Mouse (Mus musculus) brain, embryonic 14.5 days (tissue): ENCODE measurements around the gene Anapc15.

ENCODE experiments used
- CTCF ChIP-seq: fragments of 200-500 bp; IDR thresholded peaks from 2 replicates; pipeline ENCODE4 v1.5.1; 2012; ENCODE audit warnings: inconsistent platforms, mild to moderate bottlenecking, moderate library complexity, borderline replicate concordance; ENCODE audit not compliant: insufficient read depth, insufficient read length; ENCODE audit errors: extremely low read depth
- POLR2A ChIP-seq: fragments of 200-500 bp; IDR thresholded peaks from 2 replicates; pipeline ENCODE4 v1.6.1; 2012; ENCODE audit warnings: mild to moderate bottlenecking, inconsistent platforms, borderline replicate concordance; ENCODE audit not compliant: poor library complexity, insufficient read depth, insufficient read length, severe bottlenecking; ENCODE audit errors: extremely low read depth

DNA sequence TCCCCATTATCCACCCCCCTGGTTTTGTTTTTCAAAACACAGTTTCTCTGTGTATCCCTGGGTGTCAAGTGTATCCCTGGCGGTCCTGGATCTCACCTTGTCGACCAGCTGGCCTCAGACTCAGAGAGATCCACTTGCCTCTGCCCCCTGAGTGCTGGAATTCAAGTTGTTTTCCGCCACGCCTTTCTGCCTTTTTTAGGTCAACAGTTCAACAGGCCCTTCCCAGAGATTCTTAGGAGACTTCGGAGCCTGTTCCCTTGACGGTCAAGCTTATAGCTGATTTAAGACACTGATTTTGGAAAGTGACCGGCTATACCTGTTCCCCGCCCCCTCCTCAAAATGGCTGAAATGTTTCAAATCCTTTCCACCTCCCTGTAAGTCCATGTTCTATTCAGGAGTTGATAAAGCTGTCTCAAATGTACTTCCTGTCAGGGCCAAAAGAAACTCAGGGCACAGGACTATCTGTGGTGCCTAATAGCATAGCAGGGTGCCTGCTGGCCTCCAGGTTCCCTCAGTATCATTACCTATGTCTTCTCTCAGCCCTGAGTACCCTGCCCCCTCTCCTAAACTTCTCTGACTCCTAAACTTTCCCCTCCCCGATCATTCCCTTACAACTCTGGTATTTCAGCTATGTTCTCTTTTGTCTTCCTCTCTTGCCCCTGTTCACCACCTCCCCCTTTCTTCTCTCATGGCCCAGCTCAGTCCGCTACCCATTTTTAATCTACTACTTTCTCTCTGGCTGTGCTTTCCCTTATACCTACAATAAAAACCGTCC is 3.2 kb downstream of the Anapc15 start:
- TF ChIP-seq POLR2A = no peak
- no peak for TF ChIP-seq CTCF
